Mouse (Mus musculus): Measurements from ENCODE around the gene Trip6. TPM values are rescaled to one million over a fixed set of nuclear protein-coding genes. Genes with fewer than 3 reads are reported as not detected.

Gene Trip6
- polyA plus RNA-seq, 1 experiment, result 15.5 TPM

GRCm38 (mm10) chr5:137263897-137264720 is 50.1 kb downstream of the Trip6 start:
- TF ChIP-seq POLR2A (IDR thresholded peaks at IDR 0.05; ENCODE audit: borderline replicate concordance, control insufficient read depth, low read depth, low read length), result no peak
- Histone ChIP-seq H3K4me1 (ENCODE audit: control insufficient read depth, insufficient read depth, low read length) (peaks cover 10% of the 10 kb centered on the region), H3K4me3 (replicated peaks; ENCODE audit: control insufficient read depth, low read depth, low read length) (peak overlapping the region; percentile 49), H3K27ac (ENCODE audit: control insufficient read depth, insufficient read depth, low read depth, low read length, poor library complexity) (peak overlapping the region; percentile 91)
- 25% methylated on average over 14 of the region's 14 CpGs for WGBS

Other genes starting within 250 kb of the Trip6 start
- gene Serpine1, start 242.1 kb downstream of the Trip6 start, polyA plus RNA-seq (2011; ENCODE audit: insufficient read depth, insufficient read length, low replicate concordance, missing spikeins), result 0.95 and 3.1 TPM in 2 replicates
- 25.2 and 31.3 TPM in 2 replicates for gene Trim56, start 198.2 kb downstream of the Trip6 start, polyA plus RNA-seq (2011; ENCODE audit: insufficient read depth, insufficient read length, low replicate concordance, missing spikeins)
- gene Muc3, start 165.1 kb downstream of the Trip6 start, polyA plus RNA-seq (2011; ENCODE audit: insufficient read depth, insufficient read length, low replicate concordance, missing spikeins), result not detected in 2 replicates
- gene Muc3a, start 102.0 kb downstream of the Trip6 start, polyA plus RNA-seq (2011; ENCODE audit: insufficient read depth, insufficient read length, low replicate concordance, missing spikeins), result 6.0 and 9.9 TPM in 2 replicates
- gene Ache, start 26.9 kb downstream of the Trip6 start, polyA plus RNA-seq (2011; ENCODE audit: insufficient read depth, insufficient read length, low replicate concordance, missing spikeins), result 115 and 217 TPM in 2 replicates
- gene Ufsp1, start 19.8 kb downstream of the Trip6 start, polyA plus RNA-seq (2011; ENCODE audit: insufficient read depth, insufficient read length, low replicate concordance, missing spikeins), result 74.0 and 131 TPM in 2 replicates
- gene Srrt, start 6.7 kb downstream of the Trip6 start, polyA plus RNA-seq (2011; ENCODE audit: insufficient read depth, insufficient read length, low replicate concordance, missing spikeins), result 304 and 461 TPM in 2 replicates
- 10.9 and 14.4 TPM in 2 replicates for gene Slc12a9, start 19.2 kb upstream of the Trip6 start, polyA plus RNA-seq (2011; ENCODE audit: insufficient read depth, insufficient read length, low replicate concordance, missing spikeins)
- gene Ephb4, start 35.7 kb upstream of the Trip6 start, polyA plus RNA-seq (2011; ENCODE audit: insufficient read depth, insufficient read length, low replicate concordance, missing spikeins), result 3.1 and 4.5 TPM in 2 replicates
- gene Zan, start 162.7 kb upstream of the Trip6 start, polyA plus RNA-seq (2011; ENCODE audit: insufficient read depth, insufficient read length, low replicate concordance, missing spikeins), result not detected in 2 replicates
- 22.1 and 32.2 TPM in 2 replicates for gene Pop7, start 188.1 kb upstream of the Trip6 start, polyA plus RNA-seq (2011; ENCODE audit: insufficient read depth, insufficient read length, low replicate concordance, missing spikeins)
- 57.6 and 80.1 TPM in 2 replicates for gene Gigyf1, start 204.1 kb upstream of the Trip6 start, polyA plus RNA-seq (2011; ENCODE audit: insufficient read depth, insufficient read length, low replicate concordance, missing spikeins)
- not detected in 2 replicates for gene Epo, start 218.8 kb upstream of the Trip6 start, polyA plus RNA-seq (2011; ENCODE audit: insufficient read depth, insufficient read length, low replicate concordance, missing spikeins)
- 294 and 476 TPM in 2 replicates for gene Gnb2, start 219.1 kb upstream of the Trip6 start, polyA plus RNA-seq (2011; ENCODE audit: insufficient read depth, insufficient read length, low replicate concordance, missing spikeins)
- gene Actl6b, start 239.1 kb upstream of the Trip6 start, polyA plus RNA-seq (2011; ENCODE audit: insufficient read depth, insufficient read length, low replicate concordance, missing spikeins), result not detected in 2 replicates

All from bone marrow, adult 2 months (tissue).